Mouse (Mus musculus): ENCODE results near the gene Sertad4.

- TF ChIP-seq POLR2A (IDR thresholded peaks at IDR 0.05; ENCODE audit: control insufficient read depth in 1 of 2, insufficient read depth in 1 of 2, low read depth in 1 of 2, low read length in 2 of 2, poor library complexity in 1 of 2) (no peak), MAFK (IDR thresholded peaks at IDR 0.05; ENCODE audit: borderline replicate concordance, low read depth, low read length) (no peak), CTCF (IDR thresholded peaks at IDR 0.05 in 2 of 3, conservative IDR thresholded peaks at IDR 0.05 in 1 of 3; ENCODE audit: control insufficient read depth in 1 of 3, insufficient read depth in 1 of 3, low read depth in 2 of 3, low read length in 3 of 3, poor library complexity in 1 of 3, severe bottlenecking in 1 of 3) (no peak), TBP (IDR thresholded peaks at IDR 0.05; ENCODE audit: low read depth, low read length) (no peak), SMC3 (IDR thresholded peaks at IDR 0.05; ENCODE audit: low read depth, low read length) (no peak), MAX (IDR thresholded peaks at IDR 0.05; ENCODE audit: low read length) (no peak), EP300 (IDR thresholded peaks at IDR 0.05; ENCODE audit: low read depth in 1 of 2, low read length in 2 of 2) (no peak), E2F4 (IDR thresholded peaks at IDR 0.05; ENCODE audit: borderline replicate concordance, low read depth, low read length) (no peak), ZMIZ1 (IDR thresholded peaks at IDR 0.05; ENCODE audit: low read depth, low read length) (no peak)
Measured at GRCm38 (mm10) chr1:192900913-192901312, 45.4 kb upstream of the Sertad4 start.
